Mouse (Mus musculus) frontal cortex, adult (tissue): ENCODE measurements around the gene Kdm6b.

ENCODE experiments used
- ATAC-seq: cut with Nextera tagmentation; 2 replicates; pipeline ENCODE4 v1.9.2; 2017; ENCODE audit warnings: mild to moderate bottlenecking, moderate library complexity, mixed read lengths; ENCODE audit not compliant: low TSS enrichment

The Kdm6b gene

DNA sequence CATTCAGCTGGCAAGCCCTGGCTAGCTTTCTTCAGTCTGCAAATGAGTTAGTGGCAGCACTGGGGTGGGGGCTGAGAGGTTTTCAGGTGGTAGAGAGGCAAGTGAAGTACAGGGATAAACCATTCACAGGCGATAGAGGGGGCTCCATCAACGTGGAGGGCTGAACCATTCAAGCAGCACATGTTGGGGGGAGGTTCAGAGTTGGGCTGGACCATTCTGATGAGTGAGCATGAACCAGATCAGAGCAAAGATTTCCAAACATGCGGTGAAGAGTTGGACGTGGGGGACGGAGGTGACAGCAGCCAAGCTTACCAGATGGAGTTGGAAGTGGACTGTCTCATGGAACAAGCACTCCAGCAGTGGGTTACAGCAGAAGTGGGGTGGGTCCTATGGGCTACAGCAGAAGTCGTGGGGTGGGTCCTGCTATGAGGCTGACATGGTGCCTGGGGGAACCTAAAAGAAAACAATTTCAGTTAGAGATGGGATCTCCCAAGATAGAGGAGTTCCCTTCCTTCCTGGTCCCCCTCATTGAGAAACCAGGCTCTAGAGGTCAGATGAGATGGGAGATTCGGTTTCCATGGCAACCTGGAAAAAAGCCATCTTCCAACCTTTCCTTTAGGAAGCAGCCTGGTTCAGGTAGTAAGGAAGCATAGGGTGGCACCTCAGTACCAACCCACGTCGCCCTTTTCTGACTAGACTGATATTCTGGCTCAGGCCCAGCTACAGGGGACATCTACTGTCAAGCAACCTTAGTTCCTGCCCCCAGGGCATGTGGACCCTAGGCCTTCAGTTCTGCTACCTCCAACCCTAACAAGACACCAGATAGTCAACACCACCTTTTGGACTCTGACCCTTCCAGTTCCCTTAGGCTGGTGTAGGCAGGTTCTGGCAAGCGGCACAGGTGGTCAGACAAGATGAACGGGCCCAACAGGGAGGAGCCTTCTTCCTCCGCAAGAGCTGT is at the start of gene Kdm6b:
Kdm6b (minus strand) TSS at position 455 of the 961 bp plus-strand sequence.
- no peak for ATAC-seq

GRCm38 (mm10) chr11:69461568-69461967 is 48.1 kb upstream of the Kdm6b start:
- no peak for ATAC-seq

DNA sequence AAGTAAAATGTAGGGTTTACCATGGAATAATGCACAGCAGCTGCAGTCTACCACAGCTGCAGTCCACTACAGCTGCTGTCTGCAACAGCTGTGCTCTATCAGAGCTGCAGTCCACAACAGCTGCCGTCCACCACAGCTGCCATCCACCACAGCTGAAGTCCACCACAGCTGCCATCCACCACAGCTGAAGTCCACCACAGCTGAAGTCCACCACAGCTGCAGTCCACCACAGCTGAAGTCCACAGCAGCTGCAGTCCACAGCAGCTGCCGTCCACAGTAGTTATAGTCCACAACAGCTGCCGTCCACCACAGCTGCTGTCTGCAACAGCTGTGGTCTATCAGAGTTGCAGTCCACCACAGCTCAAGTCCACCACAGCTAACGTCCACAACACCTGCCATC is 46.4 kb upstream of the Kdm6b start:
- no peak for ATAC-seq

GRCm38 (mm10) chr11:69457006-69457579 is 43.6 kb upstream of the Kdm6b start:
- ATAC-seq, result no peak

- ATAC-seq, result no peak
These were observed 38.8 kb upstream of the Kdm6b start for GRCm38 (mm10) chr11:69452114-69452867.

DNA sequence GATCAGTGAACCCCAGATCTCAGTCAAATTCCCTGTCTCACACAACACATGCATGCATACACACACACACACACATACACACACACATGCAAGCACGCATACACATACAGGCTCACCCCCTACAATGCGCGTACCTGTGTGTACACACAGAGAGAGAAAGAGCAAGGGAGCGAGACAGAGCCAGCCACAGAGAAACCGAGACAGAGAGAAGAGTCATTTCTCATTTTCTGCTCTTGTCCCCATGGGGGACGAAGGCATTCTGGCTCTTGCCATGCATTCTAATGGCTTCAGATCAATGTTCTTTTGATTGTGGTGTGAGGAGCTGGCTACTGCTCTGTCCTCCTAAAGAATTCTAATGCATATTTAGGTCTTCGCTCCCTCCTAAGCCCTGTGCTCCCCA is 33.8 kb upstream of the Kdm6b start:
- ATAC-seq, result no peak

GRCm38 (mm10) chr11:69443328-69443727 is 29.9 kb upstream of the Kdm6b start:
- no peak for ATAC-seq

DNA sequence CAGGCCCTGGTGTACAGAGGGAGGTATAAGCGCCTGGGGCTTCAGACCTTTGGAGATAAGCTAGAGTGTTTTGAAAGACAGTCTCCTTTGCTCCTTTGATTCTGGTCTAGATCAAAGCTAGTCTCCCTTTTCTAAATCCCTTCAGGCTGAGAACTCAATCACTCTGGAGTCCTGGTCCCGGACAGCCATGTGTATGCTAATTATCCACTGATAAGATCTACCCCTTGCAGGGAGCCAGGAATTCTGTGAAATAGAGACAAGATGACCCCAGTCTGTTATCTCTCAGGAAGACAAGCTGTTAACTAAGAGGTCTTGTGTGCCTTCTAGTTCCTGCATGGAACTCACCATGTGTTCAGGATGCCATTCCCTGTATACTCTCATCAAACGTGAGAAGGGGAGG is 23.8 kb upstream of the Kdm6b start:
- no peak for ATAC-seq

GRCm38 (mm10) chr11:69433189-69433588 is 19.7 kb upstream of the Kdm6b start:
- no peak for ATAC-seq

- no peak for ATAC-seq
These were observed 19.1 kb upstream of the Kdm6b start for GRCm38 (mm10) chr11:69432640-69432982.

DNA sequence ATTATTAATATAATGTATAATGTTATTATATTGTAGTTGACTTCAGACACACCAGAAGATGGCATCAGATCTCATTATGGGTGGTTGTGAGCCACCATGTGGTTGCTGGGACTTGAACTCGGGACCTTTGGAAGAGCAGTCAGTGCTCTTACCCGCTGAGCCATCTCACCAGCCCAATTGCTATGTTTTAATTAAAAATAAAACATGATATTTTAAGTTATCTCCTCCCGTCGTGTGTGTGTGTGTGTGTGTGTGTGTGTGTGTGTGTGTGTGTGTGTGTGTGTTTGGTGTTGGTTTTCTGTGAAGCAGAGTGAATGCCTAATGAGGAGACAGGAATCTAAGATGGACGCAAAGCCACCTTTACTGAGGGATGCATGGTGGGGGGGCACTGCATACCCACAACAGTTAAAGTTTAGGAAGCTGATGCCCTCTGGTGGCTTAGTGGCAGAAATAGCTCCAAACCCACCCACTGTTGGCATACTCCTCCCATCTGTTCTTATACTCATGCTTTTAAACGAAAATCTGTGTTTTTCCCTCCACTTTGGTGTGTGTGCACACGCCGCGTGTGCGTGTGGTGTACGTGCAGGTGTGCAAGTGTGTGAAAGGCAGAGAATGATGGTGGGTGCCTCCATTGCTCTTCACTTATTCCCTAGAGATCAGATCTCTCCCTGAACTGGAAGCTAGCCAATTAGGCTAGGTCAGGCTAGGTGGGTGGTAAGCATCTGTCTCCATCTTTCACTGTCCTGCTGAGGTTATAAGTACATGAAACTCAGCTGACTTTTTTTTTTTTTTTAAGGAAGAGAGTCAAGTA is 18.6 kb upstream of the Kdm6b start:
- peak; percentile 57; the same call in 1 of the 2 replicates for ATAC-seq

GRCm38 (mm10) chr11:69430631-69431030 is 17.2 kb upstream of the Kdm6b start:
- ATAC-seq, result no peak

GRCm38 (mm10) chr11:69429313-69429712 is 15.8 kb upstream of the Kdm6b start:
- ATAC-seq, result no peak

DNA sequence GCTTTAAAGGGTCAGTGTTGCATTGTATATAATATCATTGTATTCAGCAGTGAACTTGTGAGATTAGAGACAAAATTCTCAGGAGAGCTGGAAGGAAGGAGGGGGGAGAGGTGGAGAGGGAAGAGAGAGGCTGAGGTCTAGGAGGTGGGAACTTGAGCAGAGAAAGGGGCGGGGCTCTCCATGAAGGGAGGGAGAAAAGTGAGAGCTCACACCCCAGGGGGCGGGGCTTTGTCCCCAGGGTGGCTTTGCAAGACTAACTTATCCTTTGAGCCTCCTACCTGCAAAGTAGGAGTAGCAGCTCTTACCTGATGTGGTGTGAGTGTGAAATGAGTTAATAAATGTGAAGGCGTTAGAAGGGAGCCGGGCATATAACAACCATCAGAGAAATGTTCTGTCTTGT is 15.3 kb upstream of the Kdm6b start:
- ATAC-seq, result no peak

- ATAC-seq, result no peak
These were observed 12.8 kb upstream of the Kdm6b start for GRCm38 (mm10) chr11:69426246-69426645.

DNA sequence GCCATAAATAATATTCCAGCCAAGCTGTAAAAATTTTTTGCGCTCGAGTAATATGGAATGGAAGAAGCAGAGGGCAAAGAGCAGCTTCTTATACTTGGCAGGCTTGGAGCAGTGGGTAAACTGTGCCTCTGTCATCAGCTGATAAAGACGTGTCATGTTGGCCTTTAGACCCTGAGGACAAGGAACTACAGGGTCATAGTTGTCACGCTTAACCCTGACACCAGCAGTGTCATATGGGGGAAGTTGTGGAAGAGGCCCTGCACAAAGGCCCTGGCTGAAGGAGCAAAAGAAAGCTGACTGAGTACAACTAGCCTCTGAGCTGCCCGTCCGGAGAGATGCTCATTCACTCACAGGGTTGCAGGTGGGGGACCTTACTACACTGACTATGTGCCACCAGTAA is 10.4 kb upstream of the Kdm6b start:
- ATAC-seq, result no peak

DNA sequence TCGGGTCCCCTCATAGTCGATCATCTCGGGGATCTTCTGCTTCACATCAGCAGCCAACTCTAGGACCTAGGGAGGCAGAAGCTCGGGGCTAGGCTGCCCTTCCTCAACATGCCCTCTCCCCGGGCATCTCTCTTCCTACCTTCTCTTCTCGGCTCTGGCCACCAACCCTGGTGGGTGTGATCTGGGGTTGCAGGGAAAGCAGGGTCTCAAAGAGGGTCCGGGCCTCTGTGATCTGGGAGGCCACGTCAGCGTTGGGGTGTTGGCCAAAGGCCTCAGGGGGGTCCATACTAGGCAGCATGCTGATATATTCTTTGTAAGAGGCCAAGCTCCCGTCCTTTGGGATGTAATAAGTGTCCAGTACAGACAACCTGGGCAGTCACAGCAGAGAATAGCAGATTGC is 9.4 kb upstream of the Kdm6b start:
- no peak for ATAC-seq

DNA sequence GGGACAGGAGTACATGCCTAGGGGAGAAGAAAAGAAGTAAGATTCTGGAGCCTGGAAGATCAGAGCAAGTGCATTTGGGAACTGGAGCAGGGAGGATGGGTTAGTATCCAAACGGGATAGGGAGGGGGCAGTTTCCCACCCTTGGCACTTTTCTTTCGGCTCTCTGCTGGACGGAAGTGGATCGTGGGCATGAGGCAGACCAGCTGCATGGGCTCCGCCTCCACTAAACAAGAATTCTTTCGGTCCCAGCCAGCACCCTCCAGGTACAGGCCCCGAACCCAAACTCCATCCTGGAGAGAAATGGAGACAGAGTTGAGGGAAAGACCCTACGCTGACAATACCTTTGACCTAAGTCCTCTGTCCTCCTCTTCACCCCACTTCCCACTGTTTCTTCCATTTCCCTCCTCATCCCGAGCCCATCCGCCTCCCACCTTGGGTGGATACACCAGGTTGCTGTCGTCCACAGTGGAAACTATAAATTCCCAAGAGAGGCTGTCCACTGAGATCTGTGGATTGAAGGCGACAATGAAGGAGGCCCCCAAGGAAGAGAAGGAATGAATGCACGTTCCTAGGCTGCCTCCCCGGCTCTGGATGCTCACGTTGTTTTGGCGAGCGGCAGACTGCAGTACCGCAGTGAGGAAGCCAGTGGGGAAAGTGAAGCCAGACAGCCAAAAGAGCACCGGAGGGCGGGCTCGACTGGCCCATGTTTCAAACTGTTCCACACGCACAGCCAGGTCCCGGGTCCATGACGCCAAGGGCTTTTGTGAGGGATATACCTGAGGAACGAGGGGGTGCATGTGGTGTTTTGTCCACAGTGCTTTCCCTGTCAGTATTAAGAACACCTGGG is 7.9 kb upstream of the Kdm6b start:
- ATAC-seq, result no peak

- no peak for ATAC-seq
These were observed 7.1 kb upstream of the Kdm6b start for GRCm38 (mm10) chr11:69420554-69421000.

DNA sequence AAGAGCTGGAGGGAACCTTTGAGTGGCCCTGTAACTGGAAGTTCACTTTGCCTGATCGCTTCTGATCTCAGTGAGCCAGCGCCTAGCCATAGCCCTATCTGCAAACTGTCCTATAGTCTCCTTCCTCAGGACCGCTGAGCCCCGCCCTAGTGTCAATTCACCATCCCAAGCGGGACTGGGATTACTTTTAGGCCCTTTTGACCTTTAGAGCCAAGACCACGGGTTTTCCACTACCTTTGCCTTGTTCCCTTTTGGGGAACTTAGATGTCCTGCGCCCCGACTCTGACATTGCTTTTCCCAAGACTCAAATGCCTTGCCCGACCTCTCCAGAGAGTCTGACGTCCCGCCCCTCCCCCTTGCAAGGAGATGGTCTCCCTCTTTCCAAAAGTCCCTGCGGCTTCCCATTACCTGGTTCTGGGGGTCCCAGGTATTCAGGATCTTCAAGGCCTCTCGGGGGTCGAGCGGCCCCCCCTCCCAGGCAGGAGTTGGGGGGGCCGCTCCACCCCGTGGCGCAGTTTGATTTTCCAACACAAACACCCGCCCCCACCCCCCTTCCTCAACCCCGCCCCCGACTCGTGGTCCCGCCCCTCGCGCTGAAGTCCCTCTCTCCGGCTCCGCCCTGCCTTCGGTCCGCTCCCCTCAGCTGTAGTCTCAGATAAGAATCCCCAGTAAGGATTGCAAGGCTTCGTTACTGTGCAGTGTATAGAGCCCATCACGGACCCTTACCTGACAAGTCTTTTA is 6.5 kb upstream of the Kdm6b start:
- no peak for ATAC-seq
